Mouse (Mus musculus): Measurements from ENCODE around the gene Zfp787.

- TF ChIP-seq TAL1 (IDR thresholded peaks at IDR 0.05; ENCODE audit: low read length) = no peak
- no peak for TF ChIP-seq MAX (IDR thresholded peaks at IDR 0.05; ENCODE audit: low read length)
- TF ChIP-seq EP300 (IDR thresholded peaks at IDR 0.05; ENCODE audit: low read depth in 1 of 2, low read length in 2 of 2) = no peak
- TF ChIP-seq ZNF384 (IDR thresholded peaks at IDR 0.05; ENCODE audit: low read depth, low read length) = no peak
- no peak for TF ChIP-seq POLR2A (IDR thresholded peaks at IDR 0.05; ENCODE audit: control insufficient read depth in 1 of 2, insufficient read depth in 1 of 2, low read depth in 1 of 2, low read length in 2 of 2, poor library complexity in 1 of 2)
- TF ChIP-seq CTCF (IDR thresholded peaks at IDR 0.05 in 2 of 3, conservative IDR thresholded peaks at IDR 0.05 in 1 of 3; ENCODE audit: control insufficient read depth in 1 of 3, insufficient read depth in 1 of 3, low read depth in 2 of 3, low read length in 3 of 3, poor library complexity in 1 of 3, severe bottlenecking in 1 of 3) = no peak
- TF ChIP-seq POLR2AphosphoS2 (IDR thresholded peaks at IDR 0.05; ENCODE audit: low read length) = no peak
- no peak for TF ChIP-seq GATA1 (IDR thresholded peaks at IDR 0.05; ENCODE audit: low read depth, low read length)
- no peak for TF ChIP-seq ELF1 (IDR thresholded peaks at IDR 0.05; ENCODE audit: low read depth, low read length)
Observed at GRCm38 (mm10) chr7:6186176-6186575, 30.4 kb upstream of the Zfp787 start.

Measured in MEL (cell line).